Mouse (Mus musculus) liver, embryonic 14.5 days (tissue): ENCODE measurements around the gene Gpr146. TPM values are rescaled to one million over a fixed set of nuclear protein-coding genes. Genes with fewer than 3 reads are reported as not detected.

Experiments used
- ATAC-seq: fragments of 200-750 bp; cut with Nextera tagmentation; 2 replicates; pipeline ENCODE4 v1.8.0; 2017; ENCODE audit warnings: moderate number of reproducible peaks, mild to moderate bottlenecking, moderate library complexity; ENCODE audit not compliant: insufficient read depth
- DNase-seq, 3 experiments: peaks; one replicate each; pipeline ENCODE4 v3.0.0-alpha.2; 2012 to 2013; ENCODE audit warnings: low read depth in 3 of 3, low spot score in 3 of 3
- H3K27ac ChIP-seq: fragments of 300-500 bp; sonication (generic); 2 replicates; pipeline ENCODE4 v1.5.1; 2014; ENCODE audit warnings: moderate library complexity, mild to moderate bottlenecking, control low read depth, inconsistent platforms
- H3K27me3 ChIP-seq: fragments of 300-500 bp; sonication (generic); 2 replicates; pipeline ENCODE4 v1.6.1; 2014; ENCODE audit warnings: mild to moderate bottlenecking, low read length, moderate library complexity; ENCODE audit not compliant: control insufficient read depth, insufficient read depth
- H3K36me3 ChIP-seq: fragments of 300-500 bp; sonication (generic); replicated peaks from 2 replicates; pipeline ENCODE4 v1.6.1; 2014; ENCODE audit warnings: low read depth; ENCODE audit not compliant: control insufficient read depth, insufficient read depth
- H3K4me1 ChIP-seq, 2 experiments: fragments of 200-500 bp in 1 of 2; fragments of 300-500 bp in 1 of 2; sonication (generic) in 1 of 2; replicated peaks; 2 replicates each; pipeline ENCODE4 v1.6.1; 2012 to 2014; ENCODE audit warnings: antibody characterized with exemption in 1 of 2, inconsistent platforms in 1 of 2, low read length in 1 of 2; ENCODE audit not compliant: control insufficient read depth in 2 of 2, insufficient read depth in 2 of 2
- H3K4me2 ChIP-seq: fragments of 300-500 bp; sonication (generic); 2 replicates; pipeline ENCODE4 v1.6.1; 2014; ENCODE audit warnings: low read depth, mild to moderate bottlenecking, control low read depth, moderate library complexity
- H3K4me3 ChIP-seq, 2 experiments: fragments of 200-500 bp in 1 of 2; fragments of 300-500 bp in 1 of 2; sonication (generic) in 1 of 2; 2 replicates each; pipeline ENCODE4 v1.5.1; 2012 to 2014; ENCODE audit warnings: low read depth in 2 of 2, low read length in 2 of 2, mild to moderate bottlenecking in 2 of 2, control low read depth in 1 of 2, inconsistent platforms in 1 of 2, moderate library complexity in 1 of 2; ENCODE audit not compliant: insufficient read depth in 1 of 2
- H3K9ac ChIP-seq: fragments of 300-500 bp; sonication (generic); replicated peaks from 2 replicates; pipeline ENCODE4 v1.6.1; 2014; ENCODE audit warnings: mild to moderate bottlenecking, control low read depth, moderate library complexity
- H3K9me3 ChIP-seq: fragments of 300-500 bp; sonication (generic); 2 replicates; pipeline ENCODE4 v1.6.1; 2016; ENCODE audit warnings: low read length, mixed read lengths; ENCODE audit not compliant: control insufficient read depth
- CTCF ChIP-seq: IDR thresholded peaks from 2 replicates; pipeline ENCODE4 v1.5.1; 2016; ENCODE audit warnings: antibody characterized with exemption, low read depth, control low read depth
- EP300 ChIP-seq: IDR thresholded peaks from 2 replicates; pipeline ENCODE4 v1.6.1; 2016; ENCODE audit warnings: antibody characterized with exemption, low read depth
- WGBS: fragments of 180-500 bp; shearing (Covaris S2); extraction: QIAGEN DNeasy Blood & Tissue Kit; methylation state at CpG from one replicate; pipeline ENCODE4 v1.1.7; 2014; ENCODE audit not compliant: insufficient replicate concordance; 5-methylcytosine and 5-hydroxymethylcytosine counted together
- polyA plus RNA-seq, 2 experiments: library from polyadenylated mRNA; depleted of rRNA in 1 of 2; stranded (reverse) in 1 of 2; unstranded in 1 of 2; fragments of >200 nt; fragmentation: Nextera tagmentation in 1 of 2; extraction: Ambion mirVana in 1 of 2; gene quantifications; 2 replicates each; pipeline versions ENCODE4 v1.2.1 to v1.2.3; 2012 to 2014

Gene Gpr146
- polyA plus RNA-seq, 2 experiments: 14.6 to 18.4 TPM

DNA sequence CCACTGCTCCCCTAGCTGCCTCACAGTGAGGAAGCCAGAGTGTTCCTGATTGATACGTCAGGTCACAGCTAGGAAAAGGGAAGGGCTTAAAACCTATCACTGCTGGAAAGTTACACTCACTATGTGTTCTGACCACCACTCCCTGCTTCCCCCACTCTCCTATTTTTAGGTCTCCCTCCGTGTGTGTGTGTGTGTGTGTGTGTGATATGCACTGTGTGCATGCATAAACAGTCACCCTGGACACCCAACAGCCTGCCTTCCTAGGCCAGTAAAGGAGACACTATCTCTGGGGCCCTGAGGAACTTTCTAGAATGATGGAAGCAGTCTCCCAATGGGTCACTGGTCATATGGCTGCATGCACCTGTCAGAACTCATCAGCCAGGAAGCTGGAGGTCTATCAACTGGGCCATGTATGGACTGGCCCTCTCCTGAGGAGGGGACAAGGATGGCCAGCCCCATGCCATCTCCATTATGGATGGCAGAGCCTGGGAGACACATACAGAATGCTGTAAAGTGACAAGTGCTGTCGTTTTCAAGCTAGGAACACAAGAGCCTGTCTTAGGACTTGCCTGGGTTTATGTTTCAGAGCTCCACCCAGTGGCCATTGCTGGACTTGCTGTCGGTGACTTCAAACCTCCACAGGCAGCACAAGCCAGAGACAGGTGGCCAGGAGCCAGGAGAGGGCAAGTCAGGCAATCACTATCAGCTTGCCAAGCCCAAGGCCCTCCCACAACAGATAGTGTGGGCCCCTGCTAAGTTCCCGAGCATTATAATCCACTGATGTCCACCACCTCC lies 20.7 kb downstream of the Gpr146 start:
- Histone ChIP-seq H3K9ac (peak overlapping the region; percentile 14), H3K4me1 (peaks cover 29 to 36% of the 10 kb centered on the region in 2 experiments), H3K27me3 (no peaks in the 10 kb centered on the region), H3K27ac (peak overlapping the region; percentile 48), H3K36me3 (peaks cover 26% of the 10 kb centered on the region), H3K9me3 (no peaks in the 10 kb centered on the region), H3K4me3 (no peak overlapping the region), H3K4me2 (no peak overlapping the region; the same call in 1 of the 2 replicates)
- peak; percentile 87 to 91 (median 87) for DNase-seq
- TF ChIP-seq EP300 (no peak), CTCF (peak; percentile 97)
- peak; percentile 69 for ATAC-seq
- 13% methylated on average over 5 of the region's 5 CpGs for WGBS

DNA sequence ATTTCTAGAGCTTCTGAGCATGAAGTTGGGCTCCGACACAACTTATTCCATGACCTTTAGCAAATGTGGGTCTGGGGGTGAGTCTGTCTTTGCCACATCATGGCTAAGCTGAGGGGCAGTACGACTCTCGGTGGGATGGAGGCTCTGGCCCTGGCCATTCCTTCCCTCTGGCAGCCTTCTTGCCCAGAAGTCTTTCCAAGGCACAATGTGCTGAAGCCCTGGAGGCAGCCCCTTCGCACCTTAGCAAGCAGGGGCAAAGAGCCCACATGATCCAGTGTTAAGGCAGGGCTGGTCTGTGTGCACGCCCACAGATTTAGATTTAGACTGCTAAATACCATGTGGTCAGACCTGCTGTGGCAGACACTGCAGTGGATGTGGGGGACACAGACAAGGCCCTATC lies 21.3 kb downstream of the Gpr146 start:
- no peaks in the 10 kb centered on the region for H3K27me3 ChIP-seq
- ATAC-seq: no peak

DNA sequence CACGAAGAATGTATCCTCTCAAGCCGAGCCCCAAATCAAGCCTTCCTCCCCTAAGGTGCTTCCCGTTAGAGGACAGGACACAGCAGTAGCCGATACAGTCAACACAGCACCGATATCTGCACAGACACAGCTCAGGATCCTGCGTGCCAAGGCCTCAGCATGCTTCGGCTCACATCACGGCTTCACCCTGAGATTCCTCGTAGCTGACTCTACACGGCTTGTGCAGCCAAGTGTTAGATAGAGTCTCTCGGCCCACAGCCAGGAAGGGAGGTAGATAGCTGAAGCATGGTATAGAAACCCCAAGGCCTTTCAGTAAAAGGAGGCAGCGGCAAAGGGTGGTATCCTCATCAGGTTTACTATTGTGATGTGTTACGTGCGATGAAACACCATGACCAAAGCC lies 22.5 kb downstream of the Gpr146 start:
- Histone ChIP-seq H3K9ac (no peak overlapping the region), H3K27ac (no peak overlapping the region), H3K36me3 (peaks cover 9% of the 10 kb centered on the region), H3K4me2 (no peak overlapping the region), H3K9me3 (no peaks in the 10 kb centered on the region), H3K27me3 (no peaks in the 10 kb centered on the region), H3K4me3 (no peak overlapping the region), H3K4me1 (peaks cover 13 to 32% of the 10 kb centered on the region in 2 experiments)
- ATAC-seq (no peak), DNase-seq (no peak)
- WGBS: 82% methylated on average over 14 of the region's 14 CpGs
- no peak for TF ChIP-seq CTCF
- no peak for TF ChIP-seq EP300

More for the DNA sequence above, 21.3 kb downstream of the Gpr146 start:
- peaks cover 20% of the 10 kb centered on the region for H3K36me3 ChIP-seq
- TF ChIP-seq EP300: no peak
- no peak for TF ChIP-seq CTCF
- H3K4me3 ChIP-seq: no peak overlapping the region
- DNase-seq: no peak
- H3K4me1 ChIP-seq: peaks cover 25 to 32% of the 10 kb centered on the region in 2 experiments
- no peak overlapping the region; the same call in 1 of the 2 replicates for H3K4me2 ChIP-seq
- 74% methylated on average over 5 of the region's 5 CpGs for WGBS
- no peak overlapping the region; the same call in 1 of the 2 replicates for H3K9ac ChIP-seq
- no peak overlapping the region for H3K27ac ChIP-seq
- H3K9me3 ChIP-seq: no peaks in the 10 kb centered on the region

DNA sequence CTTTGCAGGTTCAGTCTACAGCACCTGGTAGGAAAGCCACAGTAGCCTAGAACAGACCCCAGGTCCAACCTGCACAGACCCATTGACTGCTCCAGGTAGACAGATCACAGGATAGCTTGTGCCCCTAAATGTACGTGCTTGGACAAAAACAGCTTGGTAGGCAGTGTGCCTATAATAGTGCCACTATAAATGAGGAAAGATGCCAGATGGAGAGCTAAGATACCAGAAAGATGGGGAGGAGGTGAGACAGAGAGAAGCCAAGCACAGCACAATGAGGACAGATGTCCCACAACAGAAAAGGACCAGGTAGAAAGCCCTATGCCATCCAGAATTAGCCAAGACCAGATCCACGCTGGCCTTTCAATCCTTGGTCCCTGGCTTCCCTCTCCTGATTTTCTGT lies 24.6 kb downstream of the Gpr146 start:
- H3K27me3 ChIP-seq: no peaks in the 10 kb centered on the region
- DNase-seq (no peak), ATAC-seq (no peak)
- H3K27ac ChIP-seq: no peak overlapping the region
- 81% methylated on average over 2 of the region's 2 CpGs for WGBS
- H3K4me2 ChIP-seq: no peak overlapping the region
- no peak for TF ChIP-seq EP300
- TF ChIP-seq CTCF: no peak
- H3K4me3 ChIP-seq: no peak overlapping the region
- no peaks in the 10 kb centered on the region for H3K36me3 ChIP-seq
- no peak overlapping the region for H3K9ac ChIP-seq
- H3K9me3 ChIP-seq: no peaks in the 10 kb centered on the region
- H3K4me1 ChIP-seq: peaks cover 14 to 38% of the 10 kb centered on the region in 2 experiments

DNA sequence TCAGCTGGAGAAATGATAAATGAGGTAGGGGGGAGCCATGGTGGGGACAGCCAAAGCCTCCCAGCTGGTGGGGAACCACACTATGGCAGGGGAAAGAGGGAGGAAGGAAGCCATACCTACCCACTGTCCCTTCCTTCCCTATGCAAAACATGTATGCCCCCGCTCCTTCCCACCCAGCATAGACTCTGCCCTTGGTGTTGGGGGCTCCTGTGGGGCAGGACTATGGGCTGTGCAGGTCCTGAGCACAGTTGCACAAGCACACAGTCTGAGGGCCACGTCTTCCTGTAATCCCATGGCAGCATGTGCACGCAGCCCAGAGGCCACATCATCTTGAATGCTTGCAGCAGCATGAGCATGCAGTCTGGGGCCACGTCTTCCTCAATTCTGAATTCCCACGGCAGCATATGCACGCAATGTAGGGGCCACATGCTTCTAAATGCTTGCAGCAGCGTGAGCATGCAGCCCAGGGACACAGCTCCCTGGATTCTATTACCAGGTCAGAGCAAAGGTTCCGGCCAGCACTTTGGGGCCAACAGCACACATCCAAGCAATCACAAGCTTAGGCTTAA lies 26.3 kb downstream of the Gpr146 start:
- no peak overlapping the region for H3K27ac ChIP-seq
- H3K9ac ChIP-seq: no peak overlapping the region
- peaks cover 5 to 25% of the 10 kb centered on the region in 2 experiments for H3K4me1 ChIP-seq
- no peak overlapping the region for H3K4me2 ChIP-seq
- no peaks in the 10 kb centered on the region for H3K9me3 ChIP-seq
- TF ChIP-seq EP300 (no peak), CTCF (no peak)
- ATAC-seq: no peak
- H3K4me3 ChIP-seq: no peak overlapping the region
- no peak for DNase-seq
- no peaks in the 10 kb centered on the region for H3K27me3 ChIP-seq
- no peaks in the 10 kb centered on the region for H3K36me3 ChIP-seq
- 44% methylated on average over 8 of the region's 8 CpGs for WGBS
